Mouse (Mus musculus): ENCODE measurements around the gene Tbc1d24.
"Not testable (repeated sequence)": the region's sequence is repeated elsewhere in the genome, so short reads cannot be mapped to it uniquely, and the experiment has no call there.

Gene Tbc1d24

GRCm38 (mm10) chr17:24141425-24141920 is 63.9 kb downstream of the Tbc1d24 start:
- DNase-seq: peak; percentile 96

- DNase-seq: no peak
Observed at GRCm38 (mm10) chr17:24140845-24141424, 64.4 kb downstream of the Tbc1d24 start.

DNA sequence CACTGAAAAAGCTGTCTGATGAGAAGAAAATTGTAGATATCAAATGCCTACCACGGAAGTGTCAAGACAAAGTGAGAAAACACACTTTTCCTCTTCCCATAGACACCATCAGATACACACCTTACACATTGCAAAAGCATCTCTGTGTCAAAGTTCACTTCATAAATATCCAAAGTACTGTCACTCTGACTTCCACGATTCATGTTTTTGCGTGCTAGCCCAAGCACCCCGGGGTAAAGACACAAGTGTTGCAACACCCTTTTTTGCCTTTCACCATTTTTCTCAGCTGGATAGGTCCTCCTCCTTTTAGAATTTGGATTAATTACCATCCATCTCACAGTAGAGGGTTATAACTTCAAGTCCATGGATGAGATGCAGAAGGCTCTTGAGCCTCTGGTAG is 65.4 kb downstream of the Tbc1d24 start:
- DNase-seq: no peak

DNA sequence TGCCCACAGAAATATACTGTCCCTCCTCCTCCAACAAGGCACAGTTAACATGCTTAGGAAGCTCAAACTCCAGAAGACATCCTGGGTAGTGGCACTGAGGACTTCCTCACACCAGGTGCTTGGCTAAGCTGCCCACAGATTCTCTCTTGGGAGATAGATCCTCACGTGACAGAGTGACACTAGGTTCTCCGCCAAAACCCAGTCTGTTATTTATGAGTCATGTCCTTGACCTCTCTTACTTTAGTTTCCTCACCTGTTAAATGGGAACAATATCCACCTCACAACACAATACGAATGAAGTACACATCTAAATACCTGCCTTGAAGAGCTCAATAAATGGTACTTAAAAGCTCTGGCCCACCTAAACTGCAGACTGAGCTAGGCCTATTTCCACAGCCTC is 66.1 kb downstream of the Tbc1d24 start:
- no peak for DNase-seq

DNA sequence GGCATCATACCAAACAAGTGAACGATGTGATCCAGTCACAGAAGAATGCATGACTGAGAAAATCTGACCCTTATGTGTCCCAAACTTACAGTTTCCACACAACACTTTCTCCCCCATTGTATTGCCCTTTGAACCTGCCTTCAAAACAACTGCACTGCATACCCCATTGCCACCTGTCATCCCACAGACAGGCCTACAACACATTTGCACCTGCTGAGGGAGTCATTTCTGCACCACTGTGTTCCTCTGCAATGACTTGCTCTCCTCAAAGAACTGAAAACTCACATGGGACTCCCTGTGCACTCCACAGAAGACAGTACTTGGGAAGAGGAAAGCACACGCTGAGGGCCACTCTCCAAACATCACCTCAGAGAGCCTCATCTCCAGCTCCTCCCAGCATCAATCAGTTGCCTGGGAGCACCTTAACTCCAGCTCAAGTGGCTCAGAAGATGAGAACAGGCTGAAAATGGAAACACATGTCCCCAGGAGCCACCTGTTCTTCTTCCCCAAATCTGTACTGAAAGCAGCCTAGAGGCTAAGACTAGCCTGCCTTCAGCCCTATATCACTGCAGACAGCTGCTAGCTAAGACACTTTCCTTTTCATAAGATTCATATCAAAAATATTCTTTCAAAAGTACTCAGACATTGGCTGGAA is 68.0 kb downstream of the Tbc1d24 start:
- no peak for DNase-seq

- no peak for DNase-seq
Observed at GRCm38 (mm10) chr17:24134062-24134461, 71.3 kb downstream of the Tbc1d24 start.

- DNase-seq: not testable (repeated sequence)
Observed at GRCm38 (mm10) chr17:24132919-24133318, 72.4 kb downstream of the Tbc1d24 start.

GRCm38 (mm10) chr17:24131570-24131969 is 73.8 kb downstream of the Tbc1d24 start:
- no peak for DNase-seq

- not testable (repeated sequence) for DNase-seq
Observed at GRCm38 (mm10) chr17:24129246-24129645, 76.1 kb downstream of the Tbc1d24 start.

GRCm38 (mm10) chr17:24127592-24127991 is 77.8 kb downstream of the Tbc1d24 start:
- DNase-seq: no peak

GRCm38 (mm10) chr17:24126801-24127200 is 78.6 kb downstream of the Tbc1d24 start:
- DNase-seq: no peak
